Mouse (Mus musculus) thymus, postnatal 36 days (tissue): ENCODE data around the gene Slfn9.
A peak's percentile ranks its signal among the peaks of the same experiment; 100 is the strongest.
"Not testable (repeated sequence)": the region's sequence is repeated elsewhere in the genome, so short reads cannot be mapped to it uniquely, and the experiment has no call there.

Experiments used
- DNase-seq, 2 experiments: peaks; one replicate each; pipeline ENCODE4 v3.0.0; 2022; ENCODE audit warnings: mixed read lengths in 2 of 2

Slfn9 gene

DNA sequence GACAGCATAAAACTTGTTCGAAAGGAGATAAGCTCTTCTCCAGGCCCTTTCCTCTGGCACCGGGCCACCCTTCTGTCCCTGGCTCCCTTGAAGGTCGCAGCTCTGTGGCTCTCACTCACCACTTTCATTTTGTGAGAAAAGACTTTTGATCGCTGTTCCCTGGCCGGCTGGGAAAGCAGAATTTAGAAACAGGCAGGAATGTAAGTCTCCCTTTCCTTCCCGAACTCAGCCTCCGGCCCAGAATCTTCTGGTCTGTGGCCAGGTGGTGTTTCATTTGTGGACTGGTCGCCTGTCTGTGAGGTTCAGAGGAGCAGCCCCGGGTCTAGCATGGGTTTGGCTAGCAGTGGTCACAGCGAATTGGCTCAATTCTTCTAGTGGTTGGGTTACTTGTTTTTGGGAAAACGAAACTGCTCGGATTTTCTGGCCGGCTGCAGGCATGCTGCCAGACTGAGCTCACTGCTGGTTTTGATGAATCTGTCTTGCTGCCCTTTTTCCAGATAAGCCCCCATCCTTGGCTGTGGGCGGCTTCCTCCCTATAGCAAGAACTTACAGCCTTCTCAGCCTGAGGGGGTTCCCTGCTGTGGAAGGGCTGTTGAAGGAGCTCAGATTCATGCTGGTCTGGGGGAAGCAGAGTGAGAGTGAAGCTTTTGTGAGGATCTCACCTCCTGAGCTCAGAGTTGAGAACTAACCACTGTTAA, at the start of gene Slfn9:
Gene Slfn9 (minus strand): TSS at position 362 of the 698 bp plus-strand sequence.
- DNase-seq = peak; percentile 26 to 29

DNA sequence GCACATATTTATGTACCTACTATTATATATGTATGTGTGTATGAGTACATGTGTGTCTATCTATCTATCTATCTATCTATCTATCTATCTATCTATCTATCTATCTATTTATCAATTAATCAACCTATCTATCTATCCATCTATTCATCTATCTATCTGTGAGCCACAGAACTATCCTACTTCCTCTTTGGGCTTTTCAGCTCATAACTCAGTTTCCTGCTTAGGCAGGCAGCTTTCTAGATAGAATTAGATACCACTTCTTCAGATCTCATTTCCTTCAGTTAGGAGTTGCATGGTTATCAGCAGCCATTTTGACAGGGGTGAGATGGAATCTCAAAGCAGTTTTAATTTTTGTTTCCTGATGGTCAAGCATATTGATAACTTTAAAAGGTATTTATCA, 49.4 kb upstream of the Slfn9 start:
- DNase-seq = no peak

DNA sequence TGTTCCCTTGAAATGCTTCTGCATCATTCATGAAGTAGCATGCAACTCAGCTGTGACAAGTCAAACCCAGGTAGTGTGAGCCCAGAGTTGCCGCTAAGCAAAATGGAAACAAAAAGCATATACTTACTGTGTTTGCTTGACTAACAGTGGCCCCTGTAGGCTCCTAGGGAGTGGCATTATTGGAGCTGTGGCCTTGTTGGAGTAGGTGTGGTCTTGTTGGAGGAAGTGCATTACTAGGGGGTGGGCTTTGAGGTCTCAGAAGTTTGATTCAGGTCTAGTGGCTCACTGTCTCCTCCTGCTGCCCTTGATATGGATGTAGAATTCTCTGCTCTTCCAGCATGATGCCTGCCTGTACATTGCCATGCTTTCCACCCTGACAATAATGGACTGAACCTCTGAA, 48.7 kb upstream of the Slfn9 start:
- peak; percentile 53 to 72 for DNase-seq

DNA sequence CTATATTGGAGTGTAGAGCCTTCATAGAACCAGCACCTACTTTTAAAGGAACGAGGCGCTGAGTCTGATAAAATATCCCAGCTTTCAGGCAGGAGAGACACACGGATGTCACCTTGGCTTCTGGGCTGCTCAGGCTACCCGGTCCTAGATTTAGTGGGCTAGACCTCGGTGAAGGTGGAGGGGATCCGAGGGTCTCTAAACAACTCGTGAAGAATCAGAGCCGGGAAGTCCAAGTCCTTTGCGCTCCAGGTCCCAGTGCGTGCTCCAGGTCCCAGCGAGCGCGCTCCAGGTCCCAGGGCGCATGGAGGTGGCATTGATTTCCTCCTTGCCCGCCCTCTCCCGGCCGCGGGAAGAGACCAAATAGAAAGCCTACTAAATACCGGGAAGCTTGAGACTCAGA, 48.2 kb upstream of the Slfn9 start:
- DNase-seq = peak in 1 of 2 experiments; percentile 35

DNA sequence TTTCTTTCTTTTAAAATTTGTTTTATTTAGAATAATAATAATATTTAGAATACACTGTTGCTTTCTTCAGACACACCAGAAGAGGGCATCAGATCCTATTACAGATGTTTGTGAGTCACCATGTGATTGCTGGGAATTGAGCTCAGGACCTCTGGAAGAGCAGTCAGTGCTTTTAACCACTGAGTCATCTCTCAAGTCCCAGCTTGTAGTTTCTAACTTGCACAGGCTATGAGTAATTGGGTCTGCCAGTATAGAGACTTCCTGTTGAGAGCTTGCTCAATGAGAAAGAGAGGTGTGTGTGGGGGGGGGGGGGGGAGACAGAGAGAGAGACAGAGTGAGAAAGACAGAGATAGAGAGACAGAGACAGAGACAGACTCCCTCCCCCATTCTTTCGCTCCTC, 47.5 kb upstream of the Slfn9 start:
- no peak for DNase-seq

DNA sequence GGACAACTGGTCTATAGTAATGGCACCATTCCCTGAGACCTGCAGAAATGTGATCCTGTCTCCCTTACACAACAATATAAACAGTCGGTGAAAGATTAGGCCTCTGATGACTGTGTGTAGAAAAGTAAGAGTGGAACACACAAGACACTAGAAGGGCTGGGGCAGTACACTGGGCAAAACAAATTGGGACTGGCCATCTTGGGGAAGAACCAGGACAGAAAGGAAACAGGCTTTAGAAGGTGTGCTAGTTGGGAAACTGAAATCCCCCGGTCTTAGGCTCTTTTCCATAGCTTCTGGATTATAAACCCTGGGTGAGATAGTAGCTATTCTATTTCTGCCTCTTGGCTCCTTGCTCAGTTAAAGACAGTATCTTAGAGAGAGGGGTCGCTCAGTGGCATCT, 47.1 kb upstream of the Slfn9 start:
- DNase-seq = not testable (repeated sequence)

DNA sequence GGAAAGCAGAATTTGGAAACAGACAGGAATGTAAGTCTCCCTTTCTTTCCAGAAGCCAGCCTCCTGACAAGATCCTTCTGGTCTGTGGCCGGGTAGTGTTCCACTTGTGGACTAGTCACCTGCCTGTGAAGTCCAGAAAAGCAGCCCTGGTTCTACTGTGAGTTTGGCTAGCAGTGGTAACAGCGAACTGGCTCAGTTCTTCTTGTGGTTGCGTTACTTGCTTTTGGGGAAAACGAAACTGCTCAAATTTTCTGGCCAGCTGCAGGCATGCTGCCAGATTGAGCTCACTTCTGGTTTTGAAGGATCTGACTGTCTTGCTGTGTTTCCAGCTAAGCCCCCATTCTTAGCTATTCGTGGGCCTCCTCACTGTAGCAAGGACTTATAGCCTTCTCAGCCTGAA, 29.0 kb upstream of the Slfn9 start, which contains the start of gene Slfn8:
Gene Slfn8 (minus strand): TSS at position 190 of the 400 bp plus-strand sequence.
- peak; percentile 35 to 48 for DNase-seq

DNA sequence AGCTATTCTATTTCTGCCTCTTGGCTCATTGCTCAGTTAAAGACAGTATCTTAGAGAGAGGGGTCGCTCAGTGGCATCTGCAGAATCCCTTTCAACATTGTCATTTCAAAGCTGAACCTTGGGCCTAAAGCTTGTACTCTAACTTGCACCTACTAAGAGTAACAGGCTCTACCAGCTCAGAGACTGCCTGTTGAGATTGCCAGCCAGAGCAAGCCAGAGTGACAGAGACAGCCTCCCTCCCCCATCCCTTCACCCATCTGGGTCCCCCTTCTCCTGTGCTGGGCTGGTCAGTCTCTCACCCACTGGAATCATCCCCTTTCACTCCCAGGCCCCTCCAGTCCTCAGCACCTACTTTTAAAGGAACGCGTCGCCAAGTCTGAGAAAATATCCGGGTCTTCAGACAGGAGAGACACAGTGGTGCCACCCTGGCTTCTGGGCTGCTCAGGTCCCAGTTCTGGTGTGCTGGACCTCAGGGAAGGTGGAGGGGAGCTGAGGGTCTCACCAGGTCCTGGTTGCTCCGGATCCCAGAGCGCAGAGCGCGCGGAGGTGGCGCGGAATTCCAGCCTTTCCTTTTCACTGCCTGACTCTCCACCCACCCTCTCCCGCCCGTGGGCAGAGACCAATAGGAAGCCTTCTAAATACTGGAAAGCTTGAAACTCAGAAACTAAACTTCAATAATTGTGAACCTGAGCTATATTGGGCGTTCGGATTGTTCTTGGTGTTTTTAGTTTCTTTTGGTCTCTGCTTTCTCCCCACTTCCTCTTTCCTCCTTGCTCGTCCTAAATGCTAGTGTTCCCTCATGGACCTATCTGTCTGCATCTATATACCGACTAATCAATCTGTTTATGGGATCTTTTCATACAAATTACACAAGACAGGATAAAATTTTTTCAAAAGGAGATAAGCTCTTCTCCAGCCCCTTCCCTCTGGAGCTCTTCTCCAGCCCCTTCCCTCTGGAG, 28.2 kb upstream of the Slfn9 start:
- DNase-seq = peak; percentile 20 to 33

DNA sequence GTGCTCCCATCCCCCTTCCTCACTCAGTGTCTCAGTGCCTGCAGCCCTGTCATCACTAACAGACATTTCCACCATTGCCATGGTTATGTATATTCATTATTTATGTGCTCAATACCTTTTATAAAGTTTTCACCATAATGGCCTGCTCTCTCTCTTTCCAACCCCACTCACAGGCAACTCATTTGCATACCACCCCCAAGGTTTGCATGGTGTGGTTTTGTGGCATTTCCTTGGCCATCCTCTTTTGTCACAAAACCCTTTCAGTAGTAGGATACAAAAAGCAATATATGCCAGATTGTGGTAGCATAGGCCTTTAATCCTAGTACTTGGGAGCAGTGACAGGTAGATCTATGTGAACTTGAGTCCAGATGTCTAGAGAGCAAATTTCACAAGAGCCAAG, 24.5 kb upstream of the Slfn9 start:
- no peak for DNase-seq

DNA sequence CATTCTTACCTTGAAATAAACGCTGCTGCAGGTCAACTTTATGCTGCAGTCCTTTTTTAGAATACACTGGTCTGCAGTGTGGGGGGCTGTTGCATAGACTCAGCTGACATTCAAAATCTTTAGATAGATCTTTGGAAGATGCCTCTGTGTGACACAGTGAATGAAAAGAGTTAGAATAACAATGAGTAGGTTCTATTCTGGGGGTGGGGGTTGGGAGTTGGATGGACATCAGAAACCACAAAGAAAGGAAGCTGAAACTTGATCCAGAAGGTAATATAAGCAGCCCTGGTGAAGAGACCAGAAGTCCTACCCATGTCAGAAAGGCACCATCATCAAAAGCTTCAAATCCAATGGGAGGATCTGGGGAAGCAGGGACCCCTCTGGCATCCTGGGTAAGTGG, 21.7 kb upstream of the Slfn9 start:
- no peak for DNase-seq

DNA sequence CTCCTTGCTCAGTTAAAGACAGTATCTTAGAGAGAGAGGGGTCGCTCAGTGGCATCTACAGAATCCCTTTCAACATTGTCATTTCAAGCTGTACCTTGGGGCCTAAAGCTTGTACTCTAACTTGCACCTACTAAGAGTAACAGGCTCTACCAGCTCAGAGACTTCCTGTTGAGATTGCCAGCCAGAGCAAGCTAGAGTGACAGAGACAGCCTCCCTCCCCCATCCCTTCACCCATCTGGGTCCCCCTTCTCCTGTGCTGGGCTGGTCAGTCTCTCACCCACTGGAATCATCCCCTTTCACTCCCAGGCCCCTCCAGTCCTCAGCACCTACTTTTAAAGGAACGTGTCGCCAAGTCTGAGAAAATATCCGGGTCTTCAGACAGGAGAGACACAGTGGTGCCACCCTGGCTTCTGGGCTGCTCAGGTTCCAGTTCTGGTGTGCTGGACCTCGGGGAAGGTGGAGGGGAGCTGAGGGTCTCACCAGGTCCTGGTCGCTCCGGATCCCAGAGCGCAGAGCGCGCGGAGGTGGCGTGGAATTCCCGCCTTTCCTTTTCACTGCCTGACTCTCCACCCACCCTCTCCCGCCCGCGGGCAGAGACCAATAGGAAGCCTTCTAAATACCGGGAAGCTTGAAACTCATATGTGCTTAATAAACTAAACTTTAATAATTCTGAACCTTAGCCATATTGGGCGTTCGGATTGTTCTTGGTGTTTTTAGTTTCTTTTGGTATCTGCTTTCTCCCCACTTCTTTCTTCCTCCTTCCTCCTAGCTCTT, 831 bp downstream of the Slfn9 start:
- DNase-seq = peak; percentile 27 to 31

DNA sequence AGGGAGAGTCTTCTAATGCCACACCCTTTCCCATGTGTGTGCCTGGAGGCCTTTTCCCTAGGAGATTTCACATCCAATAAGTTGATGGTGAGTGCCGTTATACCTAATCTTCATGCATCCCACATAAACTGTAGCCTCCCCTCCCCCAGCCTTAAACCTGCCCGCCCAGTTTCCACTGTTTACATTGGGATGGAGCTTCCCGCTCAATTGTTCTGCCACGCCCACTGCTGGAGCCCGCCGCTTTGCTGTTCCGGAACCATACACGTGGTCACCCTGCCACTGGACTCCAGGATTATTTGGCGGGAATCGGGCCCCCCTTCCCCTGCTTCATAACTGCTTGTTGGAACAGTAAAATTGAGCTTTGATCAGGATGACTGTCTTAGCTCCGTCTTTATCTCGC, 2.3 kb downstream of the Slfn9 start:
- peak in 1 of 2 experiments; percentile 7 for DNase-seq

DNA sequence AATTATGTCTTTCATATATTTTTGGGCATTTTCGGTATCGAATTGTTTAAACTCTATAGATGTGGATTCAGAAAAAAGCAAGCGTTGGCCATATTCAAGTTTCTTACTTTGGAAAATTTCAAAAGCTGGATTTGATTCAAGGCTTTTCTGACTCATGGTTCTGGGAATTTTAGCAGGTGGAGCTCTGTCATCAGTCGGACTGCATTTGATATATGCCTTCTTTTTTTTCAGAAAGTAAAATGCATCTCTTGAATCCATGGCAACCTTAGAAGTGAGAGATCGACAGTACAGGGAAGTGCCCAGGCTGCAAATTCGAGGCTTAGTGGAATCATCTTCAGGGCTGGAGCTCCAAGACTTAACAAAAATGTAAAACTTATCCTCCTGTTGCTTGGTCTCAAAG, 4.0 kb downstream of the Slfn9 start:
- no peak for DNase-seq

DNA sequence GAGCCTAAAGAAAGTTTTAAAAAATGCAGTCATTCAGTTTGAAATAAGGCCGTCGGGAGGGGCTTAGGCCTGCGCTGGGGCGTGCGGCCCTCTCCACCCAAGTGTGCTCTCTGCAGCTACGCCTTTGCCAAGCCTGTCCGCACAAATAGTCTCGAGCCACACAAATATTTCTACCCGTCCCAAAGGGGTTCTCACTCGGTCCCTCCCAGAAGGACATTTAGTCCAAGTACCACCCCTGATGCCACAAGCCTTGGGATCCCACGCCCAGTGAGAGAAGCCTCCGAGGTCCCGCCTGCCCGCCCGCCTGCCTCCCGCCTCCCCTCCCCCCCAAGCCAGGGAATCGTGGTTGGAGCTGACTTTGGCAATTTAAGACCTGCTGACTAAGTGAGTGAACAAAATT, 8.4 kb downstream of the Slfn9 start:
- no peak for DNase-seq

DNA sequence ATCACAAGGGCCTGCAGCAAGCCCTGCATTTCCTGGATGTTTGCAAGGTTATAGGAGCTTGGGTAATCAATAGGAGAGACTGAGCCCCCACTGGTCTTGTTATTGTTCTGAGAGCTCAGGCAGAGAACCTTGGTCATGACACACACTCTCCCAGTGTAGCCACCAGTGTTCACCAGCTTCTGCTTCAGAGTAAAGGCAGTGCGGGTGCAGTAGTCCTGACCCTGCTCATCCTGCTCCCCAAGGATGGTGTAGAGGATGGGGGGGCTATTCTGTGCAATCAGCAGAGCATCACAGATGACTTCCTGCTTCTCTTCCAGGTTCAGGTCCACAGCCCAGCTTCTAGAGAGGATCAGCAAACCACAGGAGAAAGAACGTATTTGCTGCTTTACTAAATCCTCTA, 9.2 kb downstream of the Slfn9 start:
- not testable (repeated sequence) for DNase-seq

DNA sequence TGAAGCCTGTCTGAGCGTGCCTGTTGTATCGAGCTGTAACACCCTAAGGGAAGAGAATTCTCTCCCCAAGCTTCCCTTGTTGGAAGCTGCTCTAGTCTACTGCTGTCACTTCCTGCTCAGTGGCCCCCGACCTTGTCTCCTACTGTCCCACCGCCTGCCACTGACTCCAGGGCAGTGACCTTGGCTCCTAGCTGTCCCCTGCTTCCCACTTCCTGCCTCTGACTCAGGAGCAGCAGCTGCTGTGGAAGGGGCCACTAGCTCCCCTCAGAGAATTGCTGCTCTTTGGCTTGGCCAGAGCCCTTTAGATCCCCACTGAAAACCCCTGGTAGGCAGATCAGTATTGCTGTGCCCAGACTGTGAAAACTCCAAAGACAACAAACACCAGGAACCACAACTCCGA, 17.7 kb downstream of the Slfn9 start:
- peak; percentile 29 to 41 for DNase-seq

DNA sequence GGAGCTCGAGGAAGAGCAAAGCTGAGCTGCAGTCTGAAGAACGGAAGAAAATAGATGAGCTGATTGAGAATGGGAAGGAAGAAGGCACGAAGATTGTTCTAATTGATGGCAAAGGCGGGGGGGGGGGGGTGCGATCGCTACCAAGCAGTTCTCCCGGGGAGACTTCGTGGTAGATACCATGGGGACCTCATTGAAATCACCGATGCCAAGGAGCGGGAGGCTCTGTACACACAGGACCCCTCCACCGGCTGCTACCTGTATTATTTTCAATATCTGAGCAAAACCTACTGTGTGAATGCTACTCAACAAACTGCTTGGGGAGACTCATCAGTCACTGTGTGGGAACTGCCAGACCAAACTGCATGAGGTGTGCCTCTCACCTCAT, 20.0 kb downstream of the Slfn9 start:
- DNase-seq = no peak

DNA sequence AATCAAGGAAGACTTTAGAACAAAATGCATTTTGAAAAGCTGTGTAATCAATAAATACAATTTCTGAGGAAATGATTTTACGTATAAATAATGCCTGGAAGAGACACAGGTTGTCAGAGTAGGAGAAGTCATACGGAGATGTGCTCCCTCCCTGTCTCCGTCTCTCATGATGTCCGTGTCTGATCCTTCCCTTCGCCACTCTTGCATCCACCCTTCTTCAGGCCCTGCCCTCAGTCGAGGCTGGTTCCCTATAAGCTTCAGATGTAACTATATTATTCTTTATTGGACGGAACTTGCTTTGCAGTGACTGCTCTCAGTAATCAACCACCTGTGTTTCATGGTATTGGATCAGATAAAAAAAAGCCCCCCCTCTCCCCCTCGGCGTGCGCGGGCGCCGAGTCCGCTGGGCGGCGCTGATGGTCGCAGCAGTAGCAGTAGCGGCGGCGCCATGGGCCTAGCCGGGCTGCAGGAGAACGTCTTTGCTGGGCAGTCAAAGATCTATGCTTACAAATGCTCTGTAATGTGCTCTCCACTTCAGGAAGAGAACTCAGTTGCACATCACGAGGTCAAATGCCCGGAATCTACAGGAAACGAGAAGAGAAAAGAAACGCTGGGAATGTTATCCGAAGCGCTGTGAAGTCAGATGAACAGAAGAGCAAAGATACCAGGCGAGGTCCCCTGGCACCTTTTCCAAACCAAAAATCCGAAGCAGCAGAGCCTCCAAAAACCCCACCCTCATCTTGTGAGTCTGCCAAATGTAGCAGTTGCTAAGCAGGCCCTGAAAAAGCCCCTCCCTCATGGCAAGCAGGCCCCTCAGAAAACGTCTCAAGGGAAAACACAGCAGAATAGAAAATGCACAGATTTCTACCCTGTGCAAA, 20.7 kb downstream of the Slfn9 start:
- peak; percentile 41 to 47 for DNase-seq

DNA sequence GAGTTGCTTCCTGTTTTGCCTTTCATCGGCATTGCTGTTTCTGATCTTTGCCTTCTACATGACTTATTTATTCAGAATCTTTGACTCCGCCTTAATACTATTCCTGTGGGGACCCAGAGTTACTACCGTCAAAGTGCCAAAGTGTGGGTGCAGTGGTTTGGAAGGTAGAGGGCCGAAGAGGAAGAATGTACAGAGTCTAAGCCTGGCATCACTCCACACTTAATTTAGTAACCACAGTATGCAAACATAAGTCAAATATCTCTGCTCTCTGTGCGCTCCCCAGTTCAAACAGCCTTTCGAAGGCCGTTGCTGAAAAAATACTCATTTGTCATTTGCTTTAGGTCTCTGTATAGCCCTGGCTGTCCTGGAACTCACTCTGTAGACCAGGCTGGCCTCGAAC, 29.4 kb downstream of the Slfn9 start:
- DNase-seq = no peak

DNA sequence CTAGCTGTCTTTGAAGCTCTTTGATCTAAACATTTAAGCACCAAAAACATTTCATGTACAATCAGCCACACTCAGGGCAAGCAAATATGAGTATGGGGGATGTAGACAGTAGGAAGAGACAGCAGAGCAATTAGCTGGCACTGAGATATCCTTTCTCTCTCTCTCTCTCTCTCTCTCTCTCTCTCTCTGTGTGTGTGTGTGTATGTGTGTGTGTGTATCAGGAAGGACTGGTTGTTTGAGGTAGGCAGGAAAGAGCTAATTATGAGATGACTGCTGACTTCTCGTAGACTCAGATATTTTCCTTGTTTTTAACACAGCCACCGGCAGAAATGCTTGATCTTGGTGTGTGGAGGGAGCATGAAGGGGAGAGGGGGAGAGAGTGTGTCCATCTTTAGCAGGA, 29.9 kb downstream of the Slfn9 start:
- DNase-seq = no peak

DNA sequence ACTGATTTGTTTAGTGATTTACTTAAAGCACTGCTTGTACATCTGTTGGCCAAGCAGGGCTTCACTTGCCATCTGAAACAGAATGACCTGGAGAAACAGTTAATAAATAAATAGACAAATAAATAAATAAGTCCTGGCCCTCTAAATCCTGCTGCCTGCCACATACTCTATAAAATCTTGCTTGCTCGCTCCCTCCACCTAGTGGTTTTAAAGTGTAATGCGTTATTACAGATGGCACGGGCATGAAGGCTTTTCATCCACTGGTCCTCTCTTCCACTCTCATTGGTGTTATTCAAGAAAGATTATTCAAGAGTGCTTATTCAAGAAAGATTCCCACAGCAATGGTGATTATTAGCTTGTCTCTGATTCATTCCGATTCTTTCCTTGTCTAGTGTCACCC, 32.0 kb downstream of the Slfn9 start:
- DNase-seq = no peak

DNA sequence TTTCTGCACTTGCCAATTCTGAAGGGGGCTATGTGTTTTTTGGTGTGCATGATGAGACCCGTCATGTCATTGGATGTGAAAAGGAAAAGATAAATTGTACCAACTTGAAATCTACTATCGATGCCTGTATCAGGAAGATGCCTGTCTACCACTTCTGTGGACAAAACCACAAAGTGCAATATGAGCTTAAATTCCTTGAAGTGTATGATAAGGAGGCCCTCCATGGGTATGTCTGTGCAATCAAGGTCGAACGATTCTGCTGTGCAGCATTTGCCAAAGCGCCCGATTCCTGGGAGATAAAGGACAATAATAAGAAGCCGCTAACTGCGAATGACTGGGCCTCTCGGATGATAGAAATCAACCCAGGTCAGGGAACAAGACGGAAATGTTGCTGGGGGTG, 34.7 kb downstream of the Slfn9 start:
- DNase-seq = no peak
